Mouse (Mus musculus): ENCODE data around the gene Ano1. TPM values are rescaled to one million over a fixed set of nuclear protein-coding genes. Genes with fewer than 3 reads are reported as not detected.

Gene Ano1
- polyA plus RNA-seq, 1 experiment from 2014 or later = 3.7 TPM

GRCm38 (mm10) chr7:144640817-144641216 lies 111.0 kb downstream of the Ano1 start:
- no peak for ATAC-seq (ENCODE audit: low read depth)
- WGBS = 52% methylated on average over 1 of the region's 1 CpGs
- Histone ChIP-seq H3K4me1 (ENCODE audit: control insufficient read depth, insufficient read depth, low read length) (no peaks in the 10 kb centered on the region), H3K4me3 (ENCODE audit: low read depth, low read length) (no peak overlapping the region), H3K9ac (replicated peaks; ENCODE audit: low read depth, low read length) (no peak overlapping the region), H3K36me3 (ENCODE audit: control insufficient read depth, insufficient read depth, low read length) (no peaks in the 10 kb centered on the region), H3K27ac (ENCODE audit: low read depth, low read length) (no peak overlapping the region), H3K27me3 (ENCODE audit: control insufficient read depth, insufficient read depth, low read length) (no peaks in the 10 kb centered on the region), H3K9me3 (ENCODE audit: control insufficient read depth, low read length) (no peaks in the 10 kb centered on the region), H3K4me2 (ENCODE audit: low read depth, low read length) (no peak overlapping the region)

GRCm38 (mm10) chr7:144636000-144636399 lies 115.8 kb downstream of the Ano1 start:
- Histone ChIP-seq H3K9ac (replicated peaks; ENCODE audit: low read depth, low read length) (no peak overlapping the region), H3K4me3 (ENCODE audit: low read depth, low read length) (no peak overlapping the region), H3K36me3 (ENCODE audit: control insufficient read depth, insufficient read depth, low read length) (no peaks in the 10 kb centered on the region), H3K4me1 (ENCODE audit: control insufficient read depth, insufficient read depth, low read length) (no peaks in the 10 kb centered on the region), H3K27ac (ENCODE audit: low read depth, low read length) (no peak overlapping the region), H3K4me2 (ENCODE audit: low read depth, low read length) (no peak overlapping the region), H3K27me3 (ENCODE audit: control insufficient read depth, insufficient read depth, low read length) (no peaks in the 10 kb centered on the region), H3K9me3 (ENCODE audit: control insufficient read depth, low read length) (no peaks in the 10 kb centered on the region)
- WGBS = 50% methylated on average over 2 of the region's 2 CpGs
- ATAC-seq (ENCODE audit: low read depth) = no peak

GRCm38 (mm10) chr7:144634875-144635274 lies 116.9 kb downstream of the Ano1 start:
- Histone ChIP-seq H3K9me3 (ENCODE audit: control insufficient read depth, low read length) (no peaks in the 10 kb centered on the region), H3K4me3 (ENCODE audit: low read depth, low read length) (no peak overlapping the region), H3K4me1 (ENCODE audit: control insufficient read depth, insufficient read depth, low read length) (no peaks in the 10 kb centered on the region), H3K27me3 (ENCODE audit: control insufficient read depth, insufficient read depth, low read length) (no peaks in the 10 kb centered on the region), H3K4me2 (ENCODE audit: low read depth, low read length) (no peak overlapping the region), H3K36me3 (ENCODE audit: control insufficient read depth, insufficient read depth, low read length) (no peaks in the 10 kb centered on the region), H3K9ac (replicated peaks; ENCODE audit: low read depth, low read length) (no peak overlapping the region), H3K27ac (ENCODE audit: low read depth, low read length) (no peak overlapping the region)
- WGBS = 77% methylated on average over 6 of the region's 6 CpGs
- ATAC-seq (ENCODE audit: low read depth) = no peak

GRCm38 (mm10) chr7:144634450-144634849 lies 117.3 kb downstream of the Ano1 start:
- WGBS = 78% methylated on average over 3 of the region's 3 CpGs

GRCm38 (mm10) chr7:144632321-144632720 lies 119.5 kb downstream of the Ano1 start:
- H3K9ac ChIP-seq (replicated peaks; ENCODE audit: low read depth, low read length) = no peak overlapping the region
- no peaks in the 10 kb centered on the region for H3K27me3 ChIP-seq (ENCODE audit: control insufficient read depth, insufficient read depth, low read length)
- no peak overlapping the region for H3K27ac ChIP-seq (ENCODE audit: low read depth, low read length)
- H3K9me3 ChIP-seq (ENCODE audit: control insufficient read depth, low read length) = no peaks in the 10 kb centered on the region
- no peak for ATAC-seq (ENCODE audit: low read depth)
- H3K4me1 ChIP-seq (ENCODE audit: control insufficient read depth, insufficient read depth, low read length) = peaks cover 10% of the 10 kb centered on the region; the same call in 1 of the 2 replicates
- H3K4me3 ChIP-seq (ENCODE audit: low read depth, low read length) = no peak overlapping the region
- H3K36me3 ChIP-seq (ENCODE audit: control insufficient read depth, insufficient read depth, low read length) = no peaks in the 10 kb centered on the region
- H3K4me2 ChIP-seq (ENCODE audit: low read depth, low read length) = no peak overlapping the region

More at GRCm38 (mm10) chr7:144634450-144634849, 117.3 kb downstream of the Ano1 start:
- ATAC-seq (ENCODE audit: low read depth) = no peak
- Histone ChIP-seq H3K36me3 (ENCODE audit: control insufficient read depth, insufficient read depth, low read length) (no peaks in the 10 kb centered on the region), H3K4me2 (ENCODE audit: low read depth, low read length) (no peak overlapping the region), H3K4me1 (ENCODE audit: control insufficient read depth, insufficient read depth, low read length) (no peaks in the 10 kb centered on the region), H3K4me3 (ENCODE audit: low read depth, low read length) (no peak overlapping the region), H3K9me3 (ENCODE audit: control insufficient read depth, low read length) (no peaks in the 10 kb centered on the region), H3K9ac (replicated peaks; ENCODE audit: low read depth, low read length) (no peak overlapping the region), H3K27me3 (ENCODE audit: control insufficient read depth, insufficient read depth, low read length) (no peaks in the 10 kb centered on the region), H3K27ac (ENCODE audit: low read depth, low read length) (no peak overlapping the region)

- ATAC-seq (ENCODE audit: low read depth) = no peak
- no peaks in the 10 kb centered on the region for H3K27me3 ChIP-seq (ENCODE audit: control insufficient read depth, insufficient read depth, low read length)
- WGBS = 85% methylated on average over 3 of the region's 3 CpGs
These were observed 121.2 kb downstream of the Ano1 start for GRCm38 (mm10) chr7:144630622-144631021.

GRCm38 (mm10) chr7:144628334-144628915 lies 123.3 kb downstream of the Ano1 start:
- Histone ChIP-seq H3K9ac (replicated peaks; ENCODE audit: low read depth, low read length) (no peak overlapping the region), H3K4me2 (ENCODE audit: low read depth, low read length) (no peak overlapping the region), H3K4me1 (ENCODE audit: control insufficient read depth, insufficient read depth, low read length) (peaks cover 10% of the 10 kb centered on the region; the same call in 1 of the 2 replicates), H3K4me3 (ENCODE audit: low read depth, low read length) (no peak overlapping the region), H3K9me3 (ENCODE audit: control insufficient read depth, low read length) (no peaks in the 10 kb centered on the region), H3K27ac (ENCODE audit: low read depth, low read length) (0 out of 2 replicates have a peak overlapping the region, but pooled peaks have one; percentile 12), H3K36me3 (ENCODE audit: control insufficient read depth, insufficient read depth, low read length) (no peaks in the 10 kb centered on the region), H3K27me3 (ENCODE audit: control insufficient read depth, insufficient read depth, low read length) (no peaks in the 10 kb centered on the region)
- peak; percentile 83; the same call in 1 of the 2 replicates for ATAC-seq (ENCODE audit: low read depth)
- 20% methylated on average over 3 of the region's 3 CpGs for whole genome bisulfite sequencing

More at GRCm38 (mm10) chr7:144630622-144631021, 121.2 kb downstream of the Ano1 start:
- Histone ChIP-seq H3K9me3 (ENCODE audit: control insufficient read depth, low read length) (no peaks in the 10 kb centered on the region), H3K27ac (ENCODE audit: low read depth, low read length) (no peak overlapping the region), H3K4me2 (ENCODE audit: low read depth, low read length) (no peak overlapping the region), H3K4me3 (ENCODE audit: low read depth, low read length) (no peak overlapping the region), H3K36me3 (ENCODE audit: control insufficient read depth, insufficient read depth, low read length) (no peaks in the 10 kb centered on the region), H3K9ac (replicated peaks; ENCODE audit: low read depth, low read length) (no peak overlapping the region), H3K4me1 (ENCODE audit: control insufficient read depth, insufficient read depth, low read length) (peaks cover 10% of the 10 kb centered on the region; the same call in 1 of the 2 replicates)

- 13% methylated on average over 13 of the region's 13 CpGs for WGBS
- H3K27me3 ChIP-seq (ENCODE audit: control insufficient read depth, insufficient read depth, low read length) = no peaks in the 10 kb centered on the region
These were observed 124.0 kb downstream of the Ano1 start for GRCm38 (mm10) chr7:144627606-144628333.

GRCm38 (mm10) chr7:144626042-144626441 lies 125.7 kb downstream of the Ano1 start:
- no peak overlapping the region for H3K27ac ChIP-seq (ENCODE audit: low read depth, low read length)
- WGBS = 80% methylated on average over 2 of the region's 2 CpGs
- H3K36me3 ChIP-seq (ENCODE audit: control insufficient read depth, insufficient read depth, low read length) = no peaks in the 10 kb centered on the region
- no peak overlapping the region for H3K4me2 ChIP-seq (ENCODE audit: low read depth, low read length)
- H3K9ac ChIP-seq (replicated peaks; ENCODE audit: low read depth, low read length) = no peak overlapping the region
- no peak for ATAC-seq (ENCODE audit: low read depth)
- no peak overlapping the region for H3K4me3 ChIP-seq (ENCODE audit: low read depth, low read length)
- H3K4me1 ChIP-seq (ENCODE audit: control insufficient read depth, insufficient read depth, low read length) = peaks cover 10% of the 10 kb centered on the region; the same call in 1 of the 2 replicates
- H3K9me3 ChIP-seq (ENCODE audit: control insufficient read depth, low read length) = no peaks in the 10 kb centered on the region
- no peaks in the 10 kb centered on the region for H3K27me3 ChIP-seq (ENCODE audit: control insufficient read depth, insufficient read depth, low read length)

More at GRCm38 (mm10) chr7:144627606-144628333, 124.0 kb downstream of the Ano1 start:
- H3K4me1 ChIP-seq (ENCODE audit: control insufficient read depth, insufficient read depth, low read length) = peaks cover 10% of the 10 kb centered on the region; the same call in 1 of the 2 replicates
- no peak overlapping the region for H3K27ac ChIP-seq (ENCODE audit: low read depth, low read length)
- H3K9me3 ChIP-seq (ENCODE audit: control insufficient read depth, low read length) = no peaks in the 10 kb centered on the region
- no peak overlapping the region for H3K4me3 ChIP-seq (ENCODE audit: low read depth, low read length)
- ATAC-seq (ENCODE audit: low read depth) = no peak
- H3K9ac ChIP-seq (replicated peaks; ENCODE audit: low read depth, low read length) = no peak overlapping the region
- no peaks in the 10 kb centered on the region for H3K36me3 ChIP-seq (ENCODE audit: control insufficient read depth, insufficient read depth, low read length)
- H3K4me2 ChIP-seq (ENCODE audit: low read depth, low read length) = no peak overlapping the region

Measured in neural tube, embryonic 14.5 days (tissue).